Mouse (Mus musculus): Measurements from ENCODE around the gene Ttc7b.
A peak's percentile ranks its signal among the peaks of the same experiment; 100 is the strongest.

Gene Ttc7b

GRCm38 (mm10) chr12:100277534-100277905 is 243.1 kb downstream of the Ttc7b start:
- no peak for DNase-seq (ENCODE audit: low read depth, low spot score)

GRCm38 (mm10) chr12:100276607-100277533 is 243.8 kb downstream of the Ttc7b start:
- DNase-seq (ENCODE audit: low read depth, low spot score), result no peak

GRCm38 (mm10) chr12:100275850-100276249 is 244.8 kb downstream of the Ttc7b start:
- no peak for DNase-seq (ENCODE audit: low read depth, low spot score)

- DNase-seq (ENCODE audit: low read depth, low spot score), result no peak
Measured at GRCm38 (mm10) chr12:100273033-100273432, 247.6 kb downstream of the Ttc7b start.

- no peak for DNase-seq (ENCODE audit: low read depth, low spot score)
Measured at GRCm38 (mm10) chr12:100269967-100270662, 250.5 kb downstream of the Ttc7b start.

- DNase-seq (ENCODE audit: low read depth, low spot score), result peak; percentile 84
Measured at GRCm38 (mm10) chr12:100268011-100268410, 252.6 kb downstream of the Ttc7b start.

- DNase-seq (ENCODE audit: low read depth, low spot score), result no peak
Measured at GRCm38 (mm10) chr12:100265546-100266309, 254.9 kb downstream of the Ttc7b start.

- no peak for DNase-seq (ENCODE audit: low read depth, low spot score)
Measured at GRCm38 (mm10) chr12:100264941-100265340, 255.7 kb downstream of the Ttc7b start.

GRCm38 (mm10) chr12:100262846-100263245 is 257.8 kb downstream of the Ttc7b start:
- no peak for DNase-seq (ENCODE audit: low read depth, low spot score)

- DNase-seq (ENCODE audit: low read depth, low spot score), result no peak
Measured at GRCm38 (mm10) chr12:100261761-100262160, 258.9 kb downstream of the Ttc7b start.

GRCm38 (mm10) chr12:100260151-100260550 is 260.5 kb downstream of the Ttc7b start:
- DNase-seq (ENCODE audit: low read depth, low spot score), result no peak

- no peak for DNase-seq (ENCODE audit: low read depth, low spot score)
Measured at GRCm38 (mm10) chr12:100257779-100258178, 262.8 kb downstream of the Ttc7b start.

- no peak for DNase-seq (ENCODE audit: low read depth, low spot score)
Measured at GRCm38 (mm10) chr12:100255441-100255949, 265.1 kb downstream of the Ttc7b start.

GRCm38 (mm10) chr12:100254471-100254870 is 266.2 kb downstream of the Ttc7b start:
- no peak for DNase-seq (ENCODE audit: low read depth, low spot score)
